Mouse (Mus musculus) heart, embryonic 11.5 days (tissue): ENCODE data around the gene Dynll1. TPM values are rescaled to one million over a fixed set of nuclear protein-coding genes. Genes with fewer than 3 reads are reported as not detected.

ENCODE experiments used
- polyA plus RNA-seq: library from polyadenylated mRNA; unstranded; fragments of >200 nt; fragmentation: Nextera tagmentation; extraction: Ambion mirVana; gene quantifications from 2 replicates; pipeline ENCODE4 v1.2.1, GENCODE M21; 2014

Gene Dynll1
- polyA plus RNA-seq, 1 experiment from 2014 or later, result 1,540 TPM

Other genes with a start within 250 kb of the Dynll1 start
- 19.1 and 19.2 TPM in 2 replicates for gene Gm10401, start 202.7 kb downstream of the Dynll1 start, polyA plus RNA-seq
- 45.5 and 75.6 TPM in 2 replicates for gene Acads, start 181.7 kb downstream of the Dynll1 start, polyA plus RNA-seq
- 18.9 and 21.6 TPM in 2 replicates for gene Unc119b, start 166.0 kb downstream of the Dynll1 start, polyA plus RNA-seq
- 68.9 and 77.8 TPM in 2 replicates for gene Mlec, start 142.8 kb downstream of the Dynll1 start, polyA plus RNA-seq
- 0.63 and 1.3 TPM in 2 replicates for gene Cabp1, start 106.6 kb downstream of the Dynll1 start, polyA plus RNA-seq
- gene Pop5, start 65.2 kb downstream of the Dynll1 start, polyA plus RNA-seq, result 86.9 and 90.6 TPM in 2 replicates
- 58.0 and 77.3 TPM in 2 replicates for gene Rnf10, start 28.1 kb downstream of the Dynll1 start, polyA plus RNA-seq
- gene Coq5, start 21.3 kb downstream of the Dynll1 start, polyA plus RNA-seq, result 79.6 and 81.8 TPM in 2 replicates
- gene Srsf9, start 26.2 kb upstream of the Dynll1 start, polyA plus RNA-seq, result 140 and 149 TPM in 2 replicates
- 27.0 and 31.0 TPM in 2 replicates for gene Gatc, start 40.2 kb upstream of the Dynll1 start, polyA plus RNA-seq
- 40.4 and 43.9 TPM in 2 replicates for gene Triap1, start 40.2 kb upstream of the Dynll1 start, polyA plus RNA-seq
- 1,289 and 1,331 TPM in 2 replicates for gene Cox6a1, start 48.0 kb upstream of the Dynll1 start, polyA plus RNA-seq
- 7.6 and 9.4 TPM in 2 replicates for gene Msi1, start 128.6 kb upstream of the Dynll1 start, polyA plus RNA-seq
- 1.0 and 1.2 TPM in 2 replicates for gene Pla2g1b, start 165.3 kb upstream of the Dynll1 start, polyA plus RNA-seq
- 15.8 and 19.2 TPM in 2 replicates for gene Sirt4, start 183.7 kb upstream of the Dynll1 start, polyA plus RNA-seq
- gene Pxn, start 205.7 kb upstream of the Dynll1 start, polyA plus RNA-seq, result 11.7 and 14.4 TPM in 2 replicates